Mouse (Mus musculus) embryonic stem cell, embryonic (primary cell): ENCODE data around the gene Bicral.

Experiments
- CTCF ChIA-PET, 4 experiments: fragments of 300-600 bp in 2 of 4; fragments of 350-600 bp in 2 of 4; sonication (Branson Sonifier 250); formaldehyde crosslinking; loops; one replicate each; lab custom pipeline; 2022; ENCODE audit warnings: inconsistent platforms in 2 of 4; lab: Charles Lee
- POLR2A ChIA-PET, 4 experiments: fragments of 300-600 bp in 2 of 4; fragments of 350-600 bp in 2 of 4; sonication (Branson Sonifier 250); formaldehyde crosslinking; loops; one replicate each; lab custom pipeline; 2022; ENCODE audit warnings: antibody characterized with exemption in 4 of 4, inconsistent platforms in 1 of 4; lab: Charles Lee

The Bicral gene

DNA sequence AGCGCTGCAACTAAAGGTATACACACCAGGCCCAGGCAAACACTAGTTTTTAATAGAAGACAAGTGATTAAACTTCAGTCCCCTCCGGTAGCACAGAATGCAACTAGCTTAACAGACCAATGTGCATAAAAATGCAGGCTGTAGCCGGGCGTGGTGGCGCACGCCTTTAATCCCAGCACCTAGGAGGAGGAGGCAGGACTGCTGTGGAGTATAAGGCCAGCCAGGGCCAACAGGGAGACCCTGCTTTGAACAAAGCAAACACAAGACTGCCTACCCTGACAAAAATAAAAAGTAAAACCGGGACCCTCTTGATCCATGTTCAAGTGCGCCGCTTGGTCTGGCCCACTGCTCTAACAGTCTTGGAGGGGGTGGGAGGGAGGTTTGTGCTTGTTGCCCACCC is 83.2 kb downstream of the Bicral start:
- CTCF ChIA-PET, result no interaction called here
- POLR2A ChIA-PET, result interaction anchor here (0.7 to 14.2 kb wide), 20 partner anchors 7 to 116 kb away, joined by 3 to 235 read pairs (median 4); partner anchors contain the start of genes Tbcc (in 3 of the 4), Cnpy3 (in 2 of the 4), Ptcra (in 2 of the 4) and Rpl7l1 (in 1 of the 4)

DNA sequence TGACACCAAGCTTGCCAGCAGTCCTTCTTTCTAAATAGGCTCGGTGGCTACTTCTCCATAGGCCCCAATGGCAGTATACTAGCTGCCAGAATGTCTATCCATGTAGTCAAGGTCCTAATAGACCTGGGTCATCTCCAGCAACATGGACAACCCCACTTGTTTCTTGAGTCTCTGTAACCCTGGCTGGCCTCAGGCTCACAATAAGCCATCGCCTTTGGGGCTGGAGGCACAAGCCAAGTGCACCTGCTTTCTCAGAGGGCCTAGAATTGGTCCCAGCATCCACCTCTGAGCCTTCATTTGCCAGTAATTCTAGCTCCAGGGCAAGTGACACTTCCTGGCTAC is 84.2 kb downstream of the Bicral start:
- ChIA-PET CTCF (interaction anchor here in 2 of 4 experiments (0.6 kb wide), 2 partner anchors 75 to 116 kb away, joined by 3 to 5 read pairs; partner anchors contain the start of gene Tbcc (in 1 of the 2)), POLR2A (interaction anchor here (0.6 to 14.2 kb wide), 37 partner anchors 8 to 1259 kb away, joined by 3 to 235 read pairs (median 4); partner anchors contain the start of genes Cnpy3 (in 3 of the 4), Rpl7l1 (in 3 of the 4), Ptcra (in 2 of the 4) and Tbcc (in 1 of the 4))

DNA sequence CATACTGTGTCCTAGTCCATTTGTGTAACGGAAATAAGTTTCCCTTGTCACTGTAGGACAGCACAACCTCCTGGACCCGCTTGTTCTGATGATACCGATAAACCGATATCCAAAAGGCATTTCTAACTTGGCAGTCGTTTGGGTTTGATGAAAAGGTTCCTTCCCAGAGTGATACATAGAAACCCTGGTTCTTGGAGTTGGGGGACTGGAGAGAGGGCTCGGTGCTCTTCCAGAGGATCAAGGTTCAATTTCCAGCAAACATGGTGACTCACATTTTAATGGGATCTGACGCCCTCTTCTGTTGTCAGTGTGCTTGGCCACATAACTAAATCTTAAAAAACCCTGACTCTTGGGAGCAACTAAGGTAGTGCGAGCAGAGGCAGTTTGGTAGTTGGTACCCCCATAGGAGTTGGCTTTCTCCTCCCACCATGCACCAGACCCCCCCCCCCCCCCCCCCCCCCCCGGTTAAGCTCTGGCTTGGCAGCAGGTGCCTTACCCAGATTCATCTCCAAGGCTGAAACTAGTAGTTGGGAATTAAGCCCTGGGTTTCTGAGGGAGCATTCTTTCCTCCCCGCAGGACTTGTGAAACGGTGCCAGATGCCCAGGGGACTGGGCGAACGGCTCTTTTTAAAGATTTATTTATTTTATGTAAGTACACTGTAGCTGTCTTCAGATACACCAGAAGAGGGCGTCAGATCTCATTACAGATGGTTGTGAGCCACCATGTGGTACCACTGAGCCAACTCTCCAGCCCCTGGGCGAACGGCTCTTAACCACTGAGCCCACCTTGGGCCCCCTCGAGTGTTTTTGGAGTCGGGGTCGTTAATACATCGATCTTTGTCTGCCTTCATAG is 84.8 kb downstream of the Bicral start:
- POLR2A ChIA-PET, result interaction anchor here (0.6 to 14.2 kb wide), 78 partner anchors 8 to 1260 kb away, joined by 3 to 235 read pairs (median 4); partner anchors contain the start of genes Cnpy3 (in 3 of the 4), Ptcra (in 3 of the 4), Rpl7l1 (in 3 of the 4) and Tbcc (in 2 of the 4)
- CTCF ChIA-PET, result interaction anchor here (0.6 to 1.5 kb wide), 7 partner anchors 23 to 381 kb away, joined by 3 to 5 read pairs (median 3); partner anchors contain the start of gene Tbcc (in 1 of the 4)

DNA sequence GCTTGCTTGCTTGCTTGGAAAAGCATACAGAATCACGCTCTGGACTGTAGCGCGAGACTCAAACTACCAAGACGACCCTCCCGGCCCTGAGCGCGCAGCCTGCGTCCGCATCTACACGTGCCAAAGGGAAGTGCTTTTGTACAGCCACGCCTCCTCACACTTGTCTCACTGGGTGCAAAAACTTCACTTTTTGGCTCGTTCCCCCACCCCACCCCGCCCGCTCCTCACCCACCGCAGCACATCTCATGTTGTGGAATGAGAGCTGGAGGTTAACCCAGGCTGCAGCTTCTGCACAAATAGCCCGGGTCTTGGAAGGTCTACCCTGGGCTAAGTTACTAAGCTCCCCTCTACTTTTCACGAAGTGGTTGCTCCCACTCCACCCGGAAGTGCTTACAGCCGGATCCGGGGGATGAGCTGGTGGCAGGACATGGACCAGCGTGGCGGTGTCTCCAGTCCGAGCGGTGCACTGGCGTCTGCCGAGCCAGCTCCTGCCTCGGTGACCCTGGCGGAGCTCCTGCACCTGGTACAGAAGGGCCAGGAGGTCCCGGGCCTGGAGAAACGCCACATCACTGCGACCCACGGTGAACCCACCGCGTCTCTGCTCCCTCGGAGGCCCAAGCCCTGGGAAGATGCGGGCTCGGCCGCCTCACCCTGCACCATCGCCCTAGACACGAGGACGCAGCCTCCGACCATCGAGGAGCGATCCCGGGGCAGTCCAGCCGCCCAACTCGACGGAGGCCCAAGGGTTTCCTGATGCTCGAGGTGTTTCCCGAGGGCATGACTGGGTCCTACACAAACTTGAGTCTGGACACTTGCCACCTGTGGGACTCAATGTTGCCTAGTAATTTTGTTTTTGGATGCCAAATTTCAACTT is 85.6 kb downstream of the Bicral start, which contains the start of gene 2310039H08Rik:
Gene 2310039H08Rik, plus strand, starts transcription at position 232 of the 874 bp plus-strand sequence.
- POLR2A ChIA-PET, result interaction anchor here (0.5 to 14.2 kb wide), 101 partner anchors 9 to 1043 kb away, joined by 3 to 235 read pairs (median 4); partner anchors contain the start of genes Rpl7l1 (in 4 of the 4), Tbcc (in 4 of the 4), Cnpy3 (in 3 of the 4) and Ptcra (in 3 of the 4)
- CTCF ChIA-PET, result interaction anchor here (0.5 to 1.5 kb wide), 14 partner anchors 12 to 380 kb away, joined by 3 to 12 read pairs (median 3); partner anchors contain the start of genes Tbcc (in 2 of the 4) and Bicral (in 1 of the 4)

DNA sequence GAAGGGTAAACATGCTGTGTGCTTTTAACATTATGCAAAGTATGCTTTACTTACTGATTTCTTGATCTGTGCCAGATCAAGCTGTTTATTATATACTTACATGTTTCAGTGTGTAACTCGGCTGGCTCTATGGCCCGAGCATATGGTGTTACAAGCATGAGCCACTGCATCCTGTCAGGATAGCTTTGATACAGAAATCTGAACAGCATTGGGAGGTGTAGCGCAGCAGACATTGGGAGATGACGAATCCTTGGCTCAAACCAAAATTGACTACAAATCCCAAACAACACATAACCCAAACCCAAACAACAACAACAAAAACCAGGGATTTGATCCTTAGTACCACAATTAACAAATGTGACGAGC is 86.3 kb downstream of the Bicral start:
- ChIA-PET CTCF (interaction anchor here (0.5 to 1.5 kb wide), 11 partner anchors 12 to 1265 kb away, joined by 3 to 12 read pairs (median 3); partner anchors contain the start of genes Tbcc (in 2 of the 4), Aars2 (in 1 of the 4) and Bicral (in 1 of the 4)), POLR2A (interaction anchor here (0.6 to 14.2 kb wide), 77 partner anchors 8 to 513 kb away, joined by 3 to 235 read pairs (median 5); partner anchors contain the start of genes Rpl7l1 (in 4 of the 4), Tbcc (in 4 of the 4), Cnpy3 (in 3 of the 4) and Ptcra (in 3 of the 4))

DNA sequence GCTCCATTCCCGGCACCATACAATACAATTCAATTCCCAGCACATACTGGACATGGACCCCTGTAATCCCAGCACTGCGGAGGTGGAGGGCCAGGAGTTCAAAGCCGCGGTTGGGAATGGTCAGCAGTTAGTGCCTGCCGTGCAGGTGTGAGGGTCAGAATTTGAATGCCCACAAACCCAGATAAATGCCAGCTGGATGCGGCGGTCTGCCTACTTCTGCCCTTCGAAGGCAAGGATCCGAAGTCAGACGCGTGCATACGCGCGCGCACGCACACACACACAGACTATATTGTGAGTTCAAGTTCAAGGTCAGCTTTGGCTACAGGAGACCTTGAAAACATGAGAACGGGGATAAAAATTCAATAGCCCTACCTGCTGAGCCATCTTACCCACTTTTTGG is 86.7 kb downstream of the Bicral start:
- POLR2A ChIA-PET, result interaction anchor here (0.6 to 14.2 kb wide), 47 partner anchors 10 to 512 kb away, joined by 3 to 235 read pairs (median 7); partner anchors contain the start of genes Rpl7l1 (in 4 of the 4), Cnpy3 (in 3 of the 4), Tbcc (in 3 of the 4) and Gnmt (in 1 of the 4)
- CTCF ChIA-PET, result interaction anchor here (0.5 to 1.5 kb wide), 4 partner anchors 13 to 1265 kb away, joined by 3 to 6 read pairs (median 3); partner anchors contain the start of gene Aars2 (in 1 of the 4)

DNA sequence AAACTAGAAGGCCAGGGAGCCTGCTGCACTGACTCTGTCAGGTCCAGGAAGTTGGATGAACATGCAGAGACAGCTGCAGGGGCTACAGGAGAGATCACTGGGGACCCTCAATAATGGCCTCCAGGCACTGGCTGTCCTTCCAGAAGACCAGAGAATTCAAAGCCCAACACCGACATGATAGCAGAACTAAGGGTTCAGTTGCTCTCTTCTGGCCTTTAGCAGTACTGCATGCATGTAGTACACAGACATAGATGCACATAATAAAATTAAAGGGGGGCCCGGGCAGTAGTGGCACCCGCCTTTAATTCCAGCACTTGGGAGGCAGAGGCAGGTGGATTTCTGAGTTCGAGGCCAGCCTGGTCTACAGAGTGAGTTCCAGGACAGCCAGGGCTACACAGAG is 87.3 kb downstream of the Bicral start:
- ChIA-PET POLR2A (interaction anchor here in 3 of 4 experiments (0.9 to 14.2 kb wide), 20 partner anchors 11 to 512 kb away, joined by 3 to 235 read pairs (median 4); partner anchors contain the start of genes Cnpy3 (in 2 of the 3), Rpl7l1 (in 2 of the 3), Gnmt (in 1 of the 3) and Mea1 (in 1 of the 3)), CTCF (interaction anchor here in 1 of 4 experiments (0.6 kb wide), 1 partner anchor 11 kb away, joined by 5 read pairs; no protein-coding TSS in a partner anchor)

- ChIA-PET POLR2A (interaction anchor here in 3 of 4 experiments (0.6 to 14.2 kb wide), 21 partner anchors 11 to 128 kb away, joined by 3 to 235 read pairs (median 4); partner anchors contain the start of genes Cnpy3 (in 2 of the 3), Rpl7l1 (in 2 of the 3), Bicral (in 1 of the 3) and Gnmt (in 1 of the 3)), CTCF (interaction anchor here in 1 of 4 experiments (0.6 kb wide), 1 partner anchor 10 kb away, joined by 5 read pairs; no protein-coding TSS in a partner anchor)
These were observed 87.7 kb downstream of the Bicral start for GRCm38 (mm10) chr17:46770546-46770945.

DNA sequence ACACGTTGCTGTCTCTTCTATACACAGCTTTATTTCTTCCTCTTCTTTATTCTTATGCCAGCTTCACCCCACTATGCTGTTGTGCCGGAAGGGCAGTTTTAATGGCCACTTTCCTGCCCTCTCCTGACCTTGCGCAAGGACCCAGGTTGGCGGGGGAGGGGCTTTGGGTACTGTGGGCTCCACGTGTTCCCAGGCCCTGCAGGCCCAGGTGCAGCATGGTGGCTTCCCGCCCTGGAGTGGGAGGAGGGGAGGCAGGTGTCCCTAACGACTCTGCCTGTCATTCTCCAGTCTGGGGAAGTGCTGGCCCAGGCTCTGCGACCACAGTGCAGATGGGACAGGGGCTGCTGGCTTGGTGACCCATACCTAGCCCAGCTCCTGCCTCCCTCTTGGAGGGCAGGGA is 90.4 kb downstream of the Bicral start:
- CTCF ChIA-PET, result no interaction called here
- POLR2A ChIA-PET, result interaction anchor here in 2 of 4 experiments (0.6 to 14.2 kb wide), 8 partner anchors 10 to 123 kb away, joined by 3 to 235 read pairs (median 4); partner anchors contain the start of genes Cnpy3 (in 1 of the 2), Ptcra (in 1 of the 2) and Tbcc (in 1 of the 2)

- POLR2A ChIA-PET, result interaction anchor here in 3 of 4 experiments (1.6 to 15.1 kb wide), 4 partner anchors 8 to 13 kb away, joined by 5 to 235 read pairs (median 12); partner anchors contain the start of genes 2310039H08Rik (in 1 of the 3) and Cnpy3 (in 1 of the 3)
- CTCF ChIA-PET, result interaction anchor here in 1 of 4 experiments (0.6 kb wide), 1 partner anchor 591 kb away, joined by 3 read pairs; no protein-coding TSS in a partner anchor
These were observed 93.4 kb downstream of the Bicral start for GRCm38 (mm10) chr17:46764916-46765315.

- ChIA-PET POLR2A (interaction anchor here in 3 of 4 experiments (0.6 to 15.1 kb wide), 19 partner anchors 9 to 127 kb away, joined by 3 to 235 read pairs (median 4); partner anchors contain the start of genes 2310039H08Rik (in 3 of the 3), Cnpy3 (in 3 of the 3), Rpl7l1 (in 1 of the 3) and Tbcc (in 1 of the 3)), CTCF (interaction anchor here in 1 of 4 experiments (1.0 kb wide), 1 partner anchor 53 kb away, joined by 4 read pairs; no protein-coding TSS in a partner anchor)
These were observed 94.7 kb downstream of the Bicral start, which contains the start of gene Ptcra for GRCm38 (mm10) chr17:46763544-46763943. Ptcra (minus strand) TSS chr17:46763712.

DNA sequence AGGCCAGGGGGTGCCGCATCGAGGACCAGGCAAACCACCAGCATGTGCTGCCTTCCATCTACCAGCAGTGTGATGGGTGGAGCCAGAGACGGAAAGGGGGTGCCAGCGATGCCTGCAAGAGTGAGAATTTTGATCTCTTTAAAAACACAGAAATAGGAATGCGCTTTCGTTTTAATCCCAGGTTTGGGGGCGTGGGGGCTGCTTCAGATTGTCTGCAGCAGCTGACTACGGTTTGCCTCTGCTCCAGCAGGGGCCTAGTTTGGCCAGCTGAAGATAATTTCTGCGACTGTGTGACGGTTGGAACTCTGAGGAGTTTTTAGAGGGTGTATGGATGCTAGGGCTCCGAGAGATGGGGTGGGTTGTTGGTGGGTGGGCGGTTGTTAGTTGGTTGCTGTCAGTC is 99.5 kb downstream of the Bicral start:
- ChIA-PET POLR2A (interaction anchor here (0.7 to 15.1 kb wide), 4 partner anchors 14 to 52 kb away, joined by 3 to 235 read pairs (median 8); partner anchors contain the start of gene 2310039H08Rik (in 2 of the 4)), CTCF (interaction anchor here in 1 of 4 experiments (0.5 kb wide), 1 partner anchor 99 kb away, joined by 3 read pairs; no protein-coding TSS in a partner anchor)

DNA sequence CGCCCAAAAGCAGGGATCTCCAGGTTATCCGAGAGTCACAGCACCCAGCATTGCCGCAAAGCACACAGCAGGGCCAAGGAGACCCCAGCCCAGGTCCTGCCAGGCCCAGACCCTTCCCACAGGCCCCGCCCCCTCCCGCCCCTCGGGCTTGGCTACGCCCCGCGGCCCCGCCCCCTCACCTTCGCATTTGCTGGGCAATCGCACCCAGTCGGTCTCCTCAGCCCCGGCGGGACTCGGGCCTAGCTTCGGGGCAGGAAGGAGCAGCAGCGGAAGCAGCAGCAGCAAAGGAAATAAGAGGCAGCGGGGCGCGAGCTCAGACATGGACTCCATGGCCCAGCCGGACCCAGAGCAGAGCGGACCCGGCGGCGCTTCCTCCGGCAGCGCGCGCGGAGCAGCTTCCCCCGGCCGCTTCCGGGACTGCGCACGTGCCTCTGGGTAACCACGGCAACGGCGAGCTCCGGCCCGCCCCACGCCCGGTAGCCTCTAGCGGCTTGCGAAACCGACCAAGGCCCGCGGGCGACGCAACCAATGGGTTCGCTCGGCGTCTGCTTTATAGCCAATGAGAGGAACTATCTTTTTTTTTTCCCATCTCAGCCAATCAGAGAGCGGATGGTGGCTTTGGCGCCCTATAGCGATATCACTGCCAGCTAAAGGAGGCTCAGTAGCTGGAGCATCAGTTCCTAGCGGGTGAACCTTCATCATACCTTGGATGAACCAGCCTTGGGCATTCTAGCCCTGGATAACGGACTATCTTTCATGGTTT is 106.3 kb downstream of the Bicral start, which contains the start of gene Cnpy3:
Gene Cnpy3, minus strand, starts transcription at position 421 of the 763 bp plus-strand sequence.
- CTCF ChIA-PET, result interaction anchor here (0.6 to 1.6 kb wide), 17 partner anchors 9 to 1963 kb away, joined by 3 to 16 read pairs (median 4); partner anchors contain the start of genes Rpl7l1 (in 1 of the 4) and Tbcc (in 1 of the 4)
- POLR2A ChIA-PET, result interaction anchor here (0.6 to 15.1 kb wide), 75 partner anchors 9 to 1165 kb away, joined by 3 to 235 read pairs (median 4); partner anchors contain the start of genes 2310039H08Rik (in 3 of the 4), Bicral (in 3 of the 4), Ptcra (in 3 of the 4) and Ppp2r5d (in 2 of the 4)

- POLR2A ChIA-PET, result interaction anchor here (0.7 to 15.1 kb wide), 58 partner anchors 8 to 1164 kb away, joined by 3 to 235 read pairs (median 6); partner anchors contain the start of genes 2310039H08Rik (in 3 of the 4), Ppp2r5d (in 2 of the 4), Ptcra (in 2 of the 4) and Rpl7l1 (in 2 of the 4)
These were observed 107.1 kb downstream of the Bicral start for GRCm38 (mm10) chr17:46751056-46751793.

More at GRCm38 (mm10) chr17:46751056-46751793, 107.1 kb downstream of the Bicral start:
- CTCF ChIA-PET, result interaction anchor here in 3 of 4 experiments (0.6 to 1.6 kb wide), 13 partner anchors 10 to 1225 kb away, joined by 3 to 16 read pairs (median 4); partner anchors contain the start of genes Rpl7l1 (in 1 of the 3) and Tbcc (in 1 of the 3)
